Mouse (Mus musculus): ENCODE data around the gene Atrip. TPM values are rescaled to one million over a fixed set of nuclear protein-coding genes. Genes with fewer than 3 reads are reported as not detected.

Gene Atrip
- polyA plus RNA-seq, 1 experiment from 2014 or later = 26.8 TPM

DNA sequence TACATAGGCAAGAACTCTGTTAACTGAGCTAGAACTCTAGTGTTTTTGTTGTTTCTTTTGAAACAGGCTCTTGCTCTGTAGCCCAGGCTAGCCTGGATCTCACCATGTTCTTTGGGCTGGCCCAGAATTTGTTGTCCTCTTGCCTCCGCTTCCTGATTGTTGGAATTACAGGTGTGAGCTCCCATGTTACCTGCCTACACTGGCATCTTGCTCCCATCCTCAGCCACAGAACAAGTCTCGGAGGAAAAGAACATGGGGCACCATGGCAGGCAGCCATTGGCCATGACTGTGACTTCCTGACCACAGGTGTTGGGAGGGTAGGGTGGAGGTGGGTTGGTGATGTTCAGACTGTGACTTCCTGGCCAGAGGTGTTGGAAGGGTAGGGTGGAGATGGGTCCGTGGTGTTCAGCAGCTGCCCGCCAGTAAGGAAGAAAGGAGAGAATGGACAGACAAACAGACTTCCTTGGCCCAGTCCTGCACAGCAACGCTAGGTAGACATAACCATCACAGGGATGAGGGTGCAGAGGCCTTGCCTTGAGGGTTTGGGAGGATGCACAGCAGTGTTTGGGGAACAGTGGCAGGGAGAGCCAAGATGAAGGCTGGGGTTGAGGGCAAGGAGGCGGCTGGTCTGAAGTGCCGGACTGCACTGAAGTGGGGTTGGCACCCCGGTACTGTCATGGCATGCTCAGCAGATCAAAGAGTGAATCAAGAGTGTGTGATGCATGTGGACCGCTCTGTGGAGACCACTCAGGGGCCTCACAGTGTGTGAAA, 21.2 kb downstream of the Atrip start:
- no peak overlapping the region for H3K4me3 ChIP-seq
- no peaks in the 10 kb centered on the region for H3K9me3 ChIP-seq
- DNase-seq (ENCODE audit: low spot score) = no peak
- peaks cover 16% of the 10 kb centered on the region for H3K4me1 ChIP-seq
- WGBS = 92% methylated on average over 9 of the region's 9 CpGs
- peaks cover 66% of the 10 kb centered on the region for H3K36me3 ChIP-seq
- H3K27me3 ChIP-seq (ENCODE audit: insufficient read depth, poor library complexity, severe bottlenecking) = no peaks in the 10 kb centered on the region
- no peak overlapping the region for H3K27ac ChIP-seq

GRCm38 (mm10) chr9:109051651-109052489, 22.1 kb downstream of the Atrip start:
- Histone ChIP-seq H3K36me3 (peaks cover 58% of the 10 kb centered on the region), H3K27me3 (ENCODE audit: insufficient read depth, poor library complexity, severe bottlenecking) (no peaks in the 10 kb centered on the region), H3K4me3 (no peak overlapping the region), H3K9me3 (no peaks in the 10 kb centered on the region), H3K27ac (no peak overlapping the region), H3K4me1 (peaks cover 16% of the 10 kb centered on the region)
- WGBS = 89% methylated on average over 10 of the region's 10 CpGs
- DNase-seq (ENCODE audit: low spot score) = no peak

GRCm38 (mm10) chr9:109051011-109051501, 22.9 kb downstream of the Atrip start:
- Histone ChIP-seq H3K27ac (no peak overlapping the region), H3K27me3 (ENCODE audit: insufficient read depth, poor library complexity, severe bottlenecking) (no peaks in the 10 kb centered on the region), H3K4me1 (peaks cover 16% of the 10 kb centered on the region), H3K9me3 (no peaks in the 10 kb centered on the region), H3K36me3 (peaks cover 55% of the 10 kb centered on the region), H3K4me3 (no peak overlapping the region)
- WGBS = 86% methylated on average over 13 of the region's 13 CpGs
- DNase-seq (ENCODE audit: low spot score) = no peak

DNA sequence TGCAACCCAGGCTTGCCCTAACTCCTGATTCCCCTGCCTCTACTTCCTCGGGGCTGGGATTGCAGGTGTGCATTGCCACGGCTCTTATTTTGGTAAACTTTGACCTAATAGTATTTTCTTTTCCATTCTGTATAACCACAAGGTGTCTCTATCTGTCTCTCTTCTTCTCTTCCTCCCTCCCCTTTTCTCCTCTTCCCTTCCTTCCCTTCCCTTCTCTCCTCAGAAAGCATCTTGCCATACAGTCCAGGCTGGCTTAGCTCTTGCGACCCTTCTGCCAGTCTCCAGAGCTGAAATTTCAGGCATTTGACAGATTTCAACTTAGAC, 23.3 kb downstream of the Atrip start:
- H3K27ac ChIP-seq = no peak overlapping the region
- H3K4me3 ChIP-seq = no peak overlapping the region
- H3K36me3 ChIP-seq = peaks cover 51% of the 10 kb centered on the region
- no peaks in the 10 kb centered on the region for H3K27me3 ChIP-seq (ENCODE audit: insufficient read depth, poor library complexity, severe bottlenecking)
- H3K4me1 ChIP-seq = peaks cover 16% of the 10 kb centered on the region
- DNase-seq (ENCODE audit: low spot score) = no peak
- H3K9me3 ChIP-seq = no peaks in the 10 kb centered on the region
- WGBS = 79% methylated on average over 3 of the region's 3 CpGs

GRCm38 (mm10) chr9:109049996-109050673, 23.8 kb downstream of the Atrip start:
- Histone ChIP-seq H3K27ac (no peak overlapping the region), H3K9me3 (no peaks in the 10 kb centered on the region), H3K27me3 (ENCODE audit: insufficient read depth, poor library complexity, severe bottlenecking) (no peaks in the 10 kb centered on the region), H3K36me3 (peaks cover 48% of the 10 kb centered on the region), H3K4me1 (peaks cover 12% of the 10 kb centered on the region), H3K4me3 (no peak overlapping the region)
- DNase-seq (ENCODE audit: low spot score) = no peak
- WGBS = 82% methylated on average over 9 of the region's 9 CpGs

DNA sequence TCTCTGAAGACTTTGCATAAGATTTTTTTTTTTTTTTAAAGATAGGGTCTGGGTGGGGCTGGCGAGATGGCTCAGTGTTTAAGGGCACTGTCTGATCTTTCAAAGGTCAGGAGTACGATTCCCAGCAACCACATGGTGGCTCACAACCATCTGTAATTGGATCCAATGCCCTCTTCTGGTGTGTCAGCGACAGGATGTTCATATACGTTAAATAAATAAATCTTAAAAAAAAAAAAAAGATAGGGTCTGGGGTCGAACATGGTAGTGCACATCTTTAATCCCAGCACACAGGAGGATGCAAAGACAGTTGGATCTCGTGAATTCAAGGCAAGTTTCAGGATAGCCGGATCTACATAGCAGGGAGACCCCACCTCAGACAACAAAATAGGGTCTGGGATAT, 24.6 kb downstream of the Atrip start:
- no peak overlapping the region for H3K4me3 ChIP-seq
- peaks cover 5% of the 10 kb centered on the region for H3K4me1 ChIP-seq
- peaks cover 48% of the 10 kb centered on the region for H3K36me3 ChIP-seq
- no peak for DNase-seq (ENCODE audit: low spot score)
- WGBS = 83% methylated on average over 7 of the region's 7 CpGs
- no peaks in the 10 kb centered on the region for H3K9me3 ChIP-seq
- no peak overlapping the region for H3K27ac ChIP-seq
- H3K27me3 ChIP-seq (ENCODE audit: insufficient read depth, poor library complexity, severe bottlenecking) = no peaks in the 10 kb centered on the region

GRCm38 (mm10) chr9:109046306-109046705, 27.6 kb downstream of the Atrip start:
- H3K4me1 ChIP-seq = peaks cover 6% of the 10 kb centered on the region
- H3K27me3 ChIP-seq (ENCODE audit: insufficient read depth, poor library complexity, severe bottlenecking) = no peaks in the 10 kb centered on the region
- no peaks in the 10 kb centered on the region for H3K9me3 ChIP-seq
- H3K36me3 ChIP-seq = peaks cover 35% of the 10 kb centered on the region
- no peak overlapping the region for H3K4me3 ChIP-seq
- WGBS = 38% methylated on average over 5 of the region's 5 CpGs
- H3K27ac ChIP-seq = no peak overlapping the region
- no peak for DNase-seq (ENCODE audit: low spot score)

- peak overlapping the region; percentile 53 for H3K27ac ChIP-seq
These were observed 32.6 kb downstream of the Atrip start for GRCm38 (mm10) chr9:109041351-109041750.

GRCm38 (mm10) chr9:109040906-109041305, 33.0 kb downstream of the Atrip start:
- no peak for DNase-seq (ENCODE audit: low spot score)
- Histone ChIP-seq H3K27me3 (ENCODE audit: insufficient read depth, poor library complexity, severe bottlenecking) (no peaks in the 10 kb centered on the region), H3K4me1 (peaks cover 42% of the 10 kb centered on the region), H3K27ac (peak overlapping the region; percentile 53), H3K9me3 (no peaks in the 10 kb centered on the region), H3K4me3 (peak overlapping the region; percentile 74), H3K36me3 (no peaks in the 10 kb centered on the region)
- 33% methylated on average over 6 of the region's 6 CpGs for WGBS

More at GRCm38 (mm10) chr9:109041351-109041750, 32.6 kb downstream of the Atrip start:
- no peak for DNase-seq (ENCODE audit: low spot score)
- 58% methylated on average over 7 of the region's 7 CpGs for WGBS
- Histone ChIP-seq H3K4me3 (peak overlapping the region; percentile 74; the same call in 1 of the 2 replicates), H3K9me3 (no peaks in the 10 kb centered on the region), H3K36me3 (peaks cover 2% of the 10 kb centered on the region), H3K4me1 (peaks cover 42% of the 10 kb centered on the region), H3K27me3 (ENCODE audit: insufficient read depth, poor library complexity, severe bottlenecking) (no peaks in the 10 kb centered on the region)

GRCm38 (mm10) chr9:109040216-109040615, 33.7 kb downstream of the Atrip start:
- WGBS = 80% methylated on average over 8 of the region's 8 CpGs
- Histone ChIP-seq H3K4me1 (peaks cover 42% of the 10 kb centered on the region), H3K27me3 (ENCODE audit: insufficient read depth, poor library complexity, severe bottlenecking) (no peaks in the 10 kb centered on the region), H3K27ac (no peak overlapping the region), H3K4me3 (peak overlapping the region; percentile 74), H3K36me3 (no peaks in the 10 kb centered on the region), H3K9me3 (no peaks in the 10 kb centered on the region)
- DNase-seq (ENCODE audit: low spot score) = no peak

DNA sequence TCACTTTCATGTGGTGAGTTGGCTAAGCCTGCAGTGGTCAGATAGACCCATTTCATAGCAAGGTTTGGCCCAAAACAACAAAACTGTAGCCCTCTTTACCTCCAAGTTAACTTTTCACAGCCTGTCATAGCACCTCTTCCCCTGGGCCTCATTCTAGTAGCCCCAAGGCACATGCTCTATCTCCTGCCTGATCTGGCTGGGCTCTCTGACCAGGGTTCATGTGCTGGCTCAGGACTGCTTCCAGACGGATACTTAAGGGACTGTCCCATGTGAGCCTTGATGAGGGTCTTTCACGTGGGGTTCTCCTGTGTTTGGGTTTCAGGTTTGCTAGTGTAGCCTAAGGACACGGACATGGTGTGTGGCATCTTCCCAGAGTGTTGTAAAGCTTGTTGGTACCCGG, 34.2 kb downstream of the Atrip start:
- H3K4me3 ChIP-seq = peak overlapping the region; percentile 74
- H3K36me3 ChIP-seq = no peaks in the 10 kb centered on the region
- no peak for DNase-seq (ENCODE audit: low spot score)
- H3K9me3 ChIP-seq = no peaks in the 10 kb centered on the region
- H3K27ac ChIP-seq = 0 out of 2 replicates have a peak overlapping the region, but pooled peaks have one; percentile 90
- peaks cover 42% of the 10 kb centered on the region for H3K4me1 ChIP-seq
- no peaks in the 10 kb centered on the region for H3K27me3 ChIP-seq (ENCODE audit: insufficient read depth, poor library complexity, severe bottlenecking)
- WGBS = 66% methylated on average over 4 of the region's 4 CpGs

DNA sequence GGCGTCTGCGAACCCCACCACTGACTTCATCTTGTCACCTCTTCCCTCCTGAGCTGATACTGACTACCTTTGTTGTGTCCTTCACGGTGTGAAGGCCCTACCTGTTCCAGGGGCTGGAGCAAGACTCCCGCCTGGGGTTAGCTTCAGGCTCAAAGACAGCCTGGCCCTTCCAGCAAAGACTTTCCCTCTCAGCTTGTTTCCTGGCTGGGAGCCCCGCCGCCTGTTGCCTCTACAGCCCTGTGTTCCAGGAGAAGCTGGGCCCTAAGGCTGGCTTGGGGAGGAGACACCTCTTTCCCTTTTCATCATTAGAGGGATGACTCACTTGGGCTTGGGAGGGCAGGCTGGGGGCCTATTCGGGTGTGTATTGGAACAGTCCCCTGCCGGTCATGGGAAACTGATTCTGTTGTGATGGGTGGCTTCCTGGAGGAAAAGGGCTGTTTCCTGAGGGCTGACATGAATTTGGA, 35.0 kb downstream of the Atrip start:
- H3K27me3 ChIP-seq (ENCODE audit: insufficient read depth, poor library complexity, severe bottlenecking) = no peaks in the 10 kb centered on the region
- peaks cover 42% of the 10 kb centered on the region for H3K4me1 ChIP-seq
- H3K27ac ChIP-seq = peak overlapping the region; percentile 90
- no peaks in the 10 kb centered on the region for H3K36me3 ChIP-seq
- no peaks in the 10 kb centered on the region for H3K9me3 ChIP-seq
- WGBS = 12% methylated on average over 8 of the region's 8 CpGs
- no peak for DNase-seq (ENCODE audit: low spot score)
- peak overlapping the region; percentile 74 for H3K4me3 ChIP-seq

Measured in heart, embryonic 10.5 days (tissue).